9 mouse cellular contexts compared by ENCODE assay signal in the genomic region with DNA sequence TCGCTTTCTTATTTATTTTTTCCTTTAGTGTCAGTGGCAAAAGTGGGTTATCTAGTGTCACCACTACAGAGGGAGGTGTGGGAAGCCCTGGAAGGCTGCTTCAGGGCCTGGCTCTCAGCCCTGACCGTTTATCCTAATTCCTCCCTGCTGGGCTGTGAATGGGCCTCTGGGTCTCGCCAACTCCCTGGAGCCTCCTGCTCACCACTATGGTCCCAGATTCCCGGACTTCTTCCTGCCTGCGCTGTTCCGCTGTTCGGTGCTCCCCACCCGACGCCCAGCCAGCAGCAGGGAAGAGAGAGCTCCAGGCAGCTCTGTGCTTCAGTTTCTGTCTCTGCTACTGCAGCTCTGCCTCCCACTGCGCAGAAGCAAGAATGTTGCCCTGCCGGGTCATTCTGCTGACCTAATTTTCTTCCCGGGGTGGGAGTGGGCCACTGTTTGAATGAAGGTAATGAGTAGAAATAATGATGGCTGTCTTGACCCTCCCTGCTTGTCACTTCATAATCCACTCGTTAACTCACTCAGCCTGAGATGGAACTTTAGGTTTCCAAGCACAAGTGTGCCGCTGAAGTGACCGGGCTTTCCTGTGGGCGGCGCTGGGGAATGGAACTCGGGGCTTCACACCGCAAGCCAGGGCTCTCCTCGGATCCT. TPM values are rescaled to one million over a fixed set of nuclear protein-coding genes. Genes with fewer than 3 reads are reported as not detected.
DNase-seq lines count a peak whose midpoint lies in the region; ATAC-seq lines count a peak whose summit lies in the region.
"Had no signal": no experiment of that assay in that cellular context is flagged by ENCODE, and none has a peak within 500 bp of the region (broad histone marks: within the 10 kb centered on the region; RNA-seq: fewer than 3 reads in every experiment).

No protein-coding gene starts in this region.

- ATAC-seq in intestine, embryonic 14.5 days (replicated peaks; ENCODE audit: low FRiP score, low TSS enrichment, low read depth) = 0 out of 2 replicates have a peak, but pooled peaks have one; percentile 40
- no peak for ATAC-seq in liver, embryonic 15.5 days (ENCODE audit: insufficient read depth)

- peaks cover 16% of the 10 kb centered on the region; the same call in 1 of the 2 replicates for H3K4me1 ChIP-seq in intestine, embryonic 14.5 days (replicated peaks; ENCODE audit: control insufficient read depth, insufficient read depth, low read length)
- 0 out of 2 replicates have a peak, but pooled peaks cover 5% of the 10 kb centered on the region for H3K4me1 ChIP-seq in liver, embryonic 15.5 days (replicated peaks)

- H3K27ac ChIP-seq in intestine, embryonic 14.5 days (ENCODE audit: low read depth) = 0 out of 2 replicates have a peak overlapping the region, but pooled peaks have one; percentile 38
- H3K27ac ChIP-seq in liver, embryonic 15.5 days (replicated peaks) = no peak overlapping the region
- H3K27ac ChIP-seq: macrophage had no signal

- 18% methylated on average over 20 of the region's 20 CpGs for WGBS in intestine, embryonic 14.5 days
- WGBS in liver, embryonic 15.5 days (ENCODE audit: insufficient replicate concordance) = 38% methylated on average over 20 of the region's 20 CpGs

- no peak overlapping the region for H3K4me3 ChIP-seq in intestine, embryonic 14.5 days (ENCODE audit: low read depth, low read length)
- no peak overlapping the region for H3K4me3 ChIP-seq in liver, embryonic 15.5 days (replicated peaks)

- no peak overlapping the region for H3K9ac ChIP-seq in intestine, embryonic 14.5 days (ENCODE audit: low read length)
- H3K9ac ChIP-seq in liver, embryonic 15.5 days = no peak overlapping the region

- peak; percentile 52 for DNase-seq in adrenal gland, adult 2 months
- no peak for DNase-seq in adrenal gland, adult 18-20 months (ENCODE audit: low spot score in 2 of 2)
- DNase-seq in ZHBTc4 (ENCODE audit: low read depth, low spot score) = peak; percentile 39
- peak; percentile 54 for DNase-seq in gastrocnemius, postnatal 25 days
- DNase-seq in intestine, embryonic 14.5 days (ENCODE audit: low spot score) = no peak
- peak; percentile 29 for DNase-seq in retina, postnatal 7 days (ENCODE audit: low read depth, low spot score)
- no peak for DNase-seq in left cerebral cortex, postnatal 4 days

- no peaks in the 10 kb centered on the region for H3K9me3 ChIP-seq in intestine, embryonic 14.5 days (ENCODE audit: control insufficient read depth, low read length)
- H3K9me3 ChIP-seq in liver, embryonic 15.5 days (replicated peaks) = no peaks in the 10 kb centered on the region

- H3K4me2 ChIP-seq in intestine, embryonic 14.5 days (ENCODE audit: low read length) = peak overlapping the region; percentile 30
- H3K4me2 ChIP-seq in liver, embryonic 15.5 days = 0 out of 2 replicates have a peak overlapping the region, but pooled peaks have one; percentile 9

- intact Hi-C loops in left cerebral cortex, postnatal 4 days (cut with DNase I) = no loop called here

- no peaks in the 10 kb centered on the region for H3K36me3 ChIP-seq in intestine, embryonic 14.5 days (ENCODE audit: control insufficient read depth, insufficient read depth, low read length)
- no peaks in the 10 kb centered on the region for H3K36me3 ChIP-seq in liver, embryonic 15.5 days (replicated peaks)

- H3K27me3 ChIP-seq in intestine, embryonic 14.5 days (replicated peaks; ENCODE audit: control insufficient read depth, insufficient read depth, low read length) = no peaks in the 10 kb centered on the region
- no peaks in the 10 kb centered on the region for H3K27me3 ChIP-seq in liver, embryonic 15.5 days

RNA-seq across cellular contexts. Expression of a gene that starts 18.7 kb away (rescaled TPM):
- total RNA-seq in adrenal gland, adult 2 months (2021) = 10 to 100 TPM; 63.2 to 63.4 TPM
- polyA plus RNA-seq in adrenal gland, adult 2 months (2012; rRNA removed) = 9.2 and 9.4 TPM in 2 replicates
- total RNA-seq in adrenal gland, adult 18-20 months (2021) = 10 to 100 TPM; 48.2 to 53.4 TPM
- total RNA-seq in gastrocnemius, postnatal 25 days (2021) = 100 to 1,000 TPM; 143 to 163 TPM
- 60.4 and 65.3 TPM in 2 replicates for polyA plus RNA-seq in intestine, embryonic 14.5 days (2014; fragmentation: Nextera tagmentation; extraction: Ambion mirVana)
- 14.9 and 16.7 TPM in 2 replicates for polyA plus RNA-seq in liver, embryonic 15.5 days (2015; fragmentation: Nextera tagmentation; extraction: Ambion mirVana)
- total RNA-seq in left cerebral cortex, postnatal 4 days (2021) = 10 to 100 TPM; 66.4 to 74.2 TPM

RNA-seq across cellular contexts. Expression of a gene that starts 47.8 kb away (rescaled TPM):
- total RNA-seq in adrenal gland, adult 2 months (2021) = under 1 TPM in 1 of 2 experiments, not detected in 1; 0.31 TPM
- polyA plus RNA-seq in adrenal gland, adult 2 months (2012; rRNA removed) = 0.13 TPM in 1 of 2 replicates, not detected in the other
- total RNA-seq in adrenal gland, adult 18-20 months (2021) = not detected
- total RNA-seq in gastrocnemius, postnatal 25 days (2021) = not detected
- 21.2 and 22.8 TPM in 2 replicates for polyA plus RNA-seq in intestine, embryonic 14.5 days (2014; fragmentation: Nextera tagmentation; extraction: Ambion mirVana)
- 5.5 and 6.6 TPM in 2 replicates for polyA plus RNA-seq in liver, embryonic 15.5 days (2015; fragmentation: Nextera tagmentation; extraction: Ambion mirVana)
- total RNA-seq in left cerebral cortex, postnatal 4 days (2021) = not detected
- polyA plus RNA-seq: macrophage had no signal

Comparison
In these comparisons a context has a peak if more than half of its experiments do, and no peak if none do; other contexts are left out.
1. DNase-seq: peak in adrenal gland, adult 2 months (single experiment), ZHBTc4 (single experiment), gastrocnemius, postnatal 25 days (single experiment) and retina, postnatal 7 days (single experiment); none in adrenal gland, adult 18-20 months (0 of 2), intestine, embryonic 14.5 days (single experiment) and left cerebral cortex, postnatal 4 days (single experiment).